Mouse (Mus musculus) embryonic facial prominence, embryonic 15.5 days (tissue): ENCODE results near the gene Tmbim6. TPM values are rescaled to one million over a fixed set of nuclear protein-coding genes. Genes with fewer than 3 reads are reported as not detected.
A peak's percentile ranks its signal among the peaks of the same experiment; 100 is the strongest.

Source experiments
- ATAC-seq: fragments of 200-750 bp; cut with Nextera tagmentation; 2 replicates; pipeline ENCODE4 v1.8.0; 2017; ENCODE audit warnings: low read depth, moderate TSS enrichment; ENCODE audit not compliant: insufficient number of reproducible peaks, low FRiP score, low TSS enrichment
- H3K27ac ChIP-seq: fragments of 300-500 bp; sonication (generic); replicated peaks from 2 replicates; pipeline ENCODE4 v1.5.1; 2015; ENCODE audit warnings: mild to moderate bottlenecking, inconsistent platforms
- H3K27me3 ChIP-seq: fragments of 300-500 bp; sonication (generic); 2 replicates; pipeline ENCODE4 v1.6.1; 2015; ENCODE audit warnings: inconsistent platforms
- H3K36me3 ChIP-seq: fragments of 300-500 bp; sonication (generic); 2 replicates; pipeline ENCODE4 v1.6.1; 2015; ENCODE audit warnings: mild to moderate bottlenecking, inconsistent platforms
- H3K4me1 ChIP-seq: fragments of 300-500 bp; sonication (generic); 2 replicates; pipeline ENCODE4 v1.6.1; 2015; ENCODE audit warnings: inconsistent platforms
- H3K4me2 ChIP-seq: fragments of 300-500 bp; sonication (generic); replicated peaks from 2 replicates; pipeline ENCODE4 v1.6.1; 2015; ENCODE audit warnings: mild to moderate bottlenecking, inconsistent platforms
- H3K4me3 ChIP-seq: fragments of 300-500 bp; sonication (generic); replicated peaks from 2 replicates; pipeline ENCODE4 v1.5.1; 2015; ENCODE audit warnings: mild to moderate bottlenecking, inconsistent platforms
- H3K9ac ChIP-seq: fragments of 300-500 bp; sonication (generic); 2 replicates; pipeline ENCODE4 v1.6.1; 2015; ENCODE audit warnings: inconsistent platforms
- H3K9me3 ChIP-seq: fragments of 300-500 bp; sonication (generic); replicated peaks from 2 replicates; pipeline ENCODE4 v1.6.1; 2016; ENCODE audit warnings: inconsistent platforms
- WGBS: fragments of 180-500 bp; shearing (Covaris S2); methylation state at CpG from one replicate; pipeline ENCODE4 v1.1.7; 2015; 5-methylcytosine and 5-hydroxymethylcytosine counted together
- polyA plus RNA-seq: library from polyadenylated mRNA; unstranded; fragments of >200 nt; fragmentation: Nextera tagmentation; extraction: Ambion mirVana; gene quantifications from 2 replicates; pipeline ENCODE4 v1.2.1, GENCODE M21; 2015

The Tmbim6 gene
- polyA plus RNA-seq = 338 and 362 TPM in 2 replicates

DNA sequence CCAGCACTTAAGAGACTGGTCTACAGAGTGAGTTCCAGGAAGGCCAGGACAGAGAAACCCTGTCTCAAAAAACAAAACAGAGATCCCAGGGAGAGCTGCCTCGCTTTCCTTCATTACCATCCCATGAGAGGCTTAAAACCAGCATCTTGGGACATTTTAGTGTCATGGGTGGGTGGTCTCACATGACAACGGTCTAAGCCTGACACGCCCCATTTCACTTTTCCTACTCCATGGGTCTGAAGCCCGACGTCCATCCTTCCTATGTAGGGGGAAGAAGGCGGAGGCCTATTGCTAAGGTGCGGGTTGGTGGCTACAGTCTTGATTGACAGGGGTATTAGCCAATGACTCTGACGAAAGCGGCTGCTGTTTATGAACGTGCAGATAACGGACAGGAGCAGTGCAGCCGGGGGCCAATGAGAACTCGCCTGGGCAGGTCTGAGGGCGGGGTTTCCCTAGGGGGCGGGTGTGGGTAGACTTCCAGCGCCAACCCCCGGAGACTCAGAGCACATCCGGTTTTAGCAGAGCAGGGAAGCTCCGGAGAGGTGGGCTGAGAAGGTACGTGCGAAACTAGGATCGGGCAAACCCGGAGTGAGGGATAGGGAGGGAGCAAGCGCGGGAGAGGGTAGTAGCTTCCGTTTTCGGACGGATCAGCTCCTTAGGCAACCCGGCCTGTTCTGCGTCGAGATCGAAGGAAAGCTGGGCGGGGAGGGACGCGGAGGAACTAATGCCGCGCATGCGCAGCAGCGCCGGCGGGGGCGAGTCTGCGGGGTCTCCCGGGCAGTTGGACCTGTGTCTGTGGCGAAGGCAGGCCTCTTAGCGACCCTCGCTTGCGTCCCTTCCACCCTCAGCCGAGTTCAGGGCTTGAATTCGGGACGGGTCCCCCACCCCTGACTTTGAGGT lies at the start of gene Tmbim6:
Gene Tmbim6, plus strand, starts transcription at position 397 of the 900 bp plus-strand sequence.
- Histone ChIP-seq H3K4me2 (peak within 1 kb of the TSS; percentile 79), H3K4me1 (peaks cover 38% of the 10 kb centered on the region), H3K9ac (peak within 1 kb of the TSS; percentile 85), H3K27me3 (no peaks in the 10 kb centered on the region), H3K9me3 (no peaks in the 10 kb centered on the region), H3K36me3 (no peaks in the 10 kb centered on the region), H3K27ac (peak within 1 kb of the TSS; percentile 97), H3K4me3 (peak within 1 kb of the TSS; percentile 90)
- WGBS = under 1% methylated on average over 47 of the region's 51 CpGs
- ATAC-seq = peak; percentile 99

DNA sequence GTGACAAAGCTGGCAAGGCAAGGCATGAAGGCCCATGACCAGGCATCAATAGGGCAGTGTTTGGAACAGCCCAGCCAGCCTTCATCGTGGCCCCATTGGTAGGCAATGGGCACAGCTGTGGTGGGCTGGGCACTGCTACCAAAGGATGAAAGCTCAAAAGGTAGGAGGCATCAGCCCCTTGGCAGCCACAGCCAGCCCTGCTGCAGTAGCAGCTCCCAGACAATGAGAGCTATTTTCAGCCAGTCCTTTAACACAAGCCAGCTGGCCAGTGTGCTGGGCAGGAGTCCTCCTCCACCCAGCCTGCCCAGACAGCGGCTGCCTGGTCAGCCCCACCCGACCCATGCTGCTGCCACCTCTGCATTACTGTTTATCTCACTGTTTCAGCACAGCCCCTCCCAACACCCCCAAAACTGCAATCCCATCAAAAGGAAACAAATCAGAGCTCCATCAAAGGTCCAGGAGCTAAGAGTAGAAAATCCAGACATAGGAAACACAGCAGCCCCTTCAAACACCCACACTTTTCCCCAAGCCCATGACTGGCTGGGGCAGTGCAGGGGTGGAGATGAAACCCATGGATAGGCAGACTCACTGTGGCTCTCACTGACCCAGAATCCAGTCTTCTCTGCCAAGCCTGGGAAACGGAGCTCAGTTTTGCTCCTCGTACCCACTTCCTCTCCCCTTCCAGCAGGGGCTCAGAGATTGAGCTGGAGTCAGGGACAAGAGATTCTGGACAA lies 49.1 kb upstream of the Tmbim6 start:
- peak; percentile 61; the same call in 1 of the 2 replicates for ATAC-seq
- H3K4me2 ChIP-seq = 0 out of 2 replicates have a peak overlapping the region, but pooled peaks have one; percentile 15

DNA sequence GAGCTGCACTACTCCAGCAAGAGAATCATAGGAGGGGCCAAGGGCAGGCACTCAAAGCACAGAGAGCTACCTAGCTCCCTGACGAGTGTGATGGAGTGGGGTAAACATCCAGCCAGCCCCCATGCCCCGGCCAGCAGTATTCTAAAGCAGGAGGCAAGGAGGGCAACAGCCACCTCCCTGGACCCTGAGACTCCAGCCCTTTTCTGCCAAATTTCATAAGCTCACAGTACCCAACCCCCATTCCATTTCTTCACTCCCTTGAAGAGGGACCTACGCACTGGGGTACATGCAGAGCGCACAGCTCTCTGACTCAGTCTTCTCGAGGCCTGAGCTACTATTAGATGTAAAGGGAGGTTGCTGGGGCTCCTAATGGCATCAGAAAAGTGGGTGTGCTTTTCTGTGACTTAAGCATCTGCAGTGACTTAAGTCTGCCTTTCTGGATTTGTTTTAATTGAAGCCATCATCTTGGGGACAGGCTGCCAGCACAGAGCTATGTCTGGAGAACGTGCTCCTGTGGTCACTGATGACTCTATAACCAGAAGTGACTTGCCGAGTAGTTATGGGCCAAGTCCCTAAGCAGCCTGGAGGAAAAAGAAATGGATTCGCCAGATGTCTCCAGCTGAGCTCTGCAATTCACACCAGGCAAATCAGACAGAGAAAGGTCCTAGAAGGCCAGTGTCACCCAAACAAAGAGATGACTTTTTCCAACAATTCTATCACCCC lies 48.4 kb upstream of the Tmbim6 start:
- Histone ChIP-seq H3K9ac (no peak overlapping the region), H3K27ac (peak overlapping the region; percentile 83), H3K4me2 (0 out of 2 replicates have a peak overlapping the region, but pooled peaks have one; percentile 15), H3K9me3 (no peaks in the 10 kb centered on the region), H3K4me3 (no peak overlapping the region), H3K27me3 (no peaks in the 10 kb centered on the region), H3K4me1 (peaks cover 65% of the 10 kb centered on the region), H3K36me3 (no peaks in the 10 kb centered on the region)
- WGBS = 34% methylated on average over 8 of the region's 8 CpGs
- ATAC-seq = peak; percentile 56

More for the DNA sequence above, 49.1 kb upstream of the Tmbim6 start:
- no peaks in the 10 kb centered on the region for H3K9me3 ChIP-seq
- no peaks in the 10 kb centered on the region for H3K36me3 ChIP-seq
- H3K4me3 ChIP-seq = no peak overlapping the region
- H3K9ac ChIP-seq = no peak overlapping the region
- H3K27me3 ChIP-seq = no peaks in the 10 kb centered on the region
- peak overlapping the region; percentile 83 for H3K27ac ChIP-seq
- WGBS = 26% methylated on average over 5 of the region's 5 CpGs
- H3K4me1 ChIP-seq = peaks cover 67% of the 10 kb centered on the region

DNA sequence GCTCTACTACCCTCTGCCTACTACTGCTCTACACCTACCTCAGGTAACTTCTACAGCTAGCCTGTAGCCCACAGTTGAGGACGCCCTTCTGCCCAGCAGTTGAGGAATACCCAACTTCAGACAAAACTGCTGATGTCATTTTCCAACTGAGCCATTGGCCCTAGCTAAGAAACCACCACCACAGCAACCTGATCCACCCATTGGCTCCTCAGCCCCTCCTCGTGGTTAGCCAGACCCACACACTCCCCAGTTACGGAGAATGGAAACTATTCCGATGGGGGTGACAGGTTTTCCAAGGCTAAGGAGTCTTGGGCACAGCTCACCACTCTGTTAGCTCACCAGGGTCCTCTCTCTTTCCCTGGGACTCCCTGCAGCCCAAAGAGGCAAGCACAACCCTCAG lies 47.7 kb upstream of the Tmbim6 start:
- peak; percentile 53; the same call in 1 of the 2 replicates for ATAC-seq
- peak overlapping the region; percentile 83 for H3K27ac ChIP-seq
- H3K4me3 ChIP-seq = no peak overlapping the region
- 48% methylated on average over 4 of the region's 4 CpGs for WGBS
- no peaks in the 10 kb centered on the region for H3K27me3 ChIP-seq
- H3K9me3 ChIP-seq = no peaks in the 10 kb centered on the region
- H3K9ac ChIP-seq = no peak overlapping the region
- H3K4me2 ChIP-seq = no peak overlapping the region
- H3K4me1 ChIP-seq = peaks cover 65% of the 10 kb centered on the region
- no peaks in the 10 kb centered on the region for H3K36me3 ChIP-seq

DNA sequence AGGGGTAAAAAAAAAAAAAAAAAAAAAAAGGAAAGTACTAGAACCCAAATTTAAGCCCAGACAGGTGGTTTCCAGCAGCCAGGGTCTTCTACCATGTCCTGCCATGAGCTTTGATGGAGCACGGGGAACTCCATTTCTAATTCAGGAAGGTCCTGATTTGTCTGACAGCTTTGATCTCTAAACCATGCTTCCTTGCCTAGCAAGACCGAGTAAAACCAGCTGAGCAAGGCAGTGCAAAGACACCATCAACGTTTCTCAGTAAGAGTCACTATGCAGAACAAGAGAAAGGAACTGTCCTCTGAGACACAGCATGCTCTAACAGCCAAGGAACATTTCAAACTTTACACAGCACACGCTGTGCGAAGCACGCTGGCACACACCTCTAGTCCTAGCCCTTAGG lies 41.1 kb upstream of the Tmbim6 start:
- Histone ChIP-seq H3K4me1 (peaks cover 29% of the 10 kb centered on the region), H3K27ac (no peak overlapping the region), H3K27me3 (no peaks in the 10 kb centered on the region), H3K9me3 (no peaks in the 10 kb centered on the region), H3K4me2 (no peak overlapping the region), H3K9ac (no peak overlapping the region), H3K36me3 (no peaks in the 10 kb centered on the region), H3K4me3 (no peak overlapping the region)
- WGBS = 65% methylated on average over 6 of the region's 6 CpGs
- no peak for ATAC-seq

DNA sequence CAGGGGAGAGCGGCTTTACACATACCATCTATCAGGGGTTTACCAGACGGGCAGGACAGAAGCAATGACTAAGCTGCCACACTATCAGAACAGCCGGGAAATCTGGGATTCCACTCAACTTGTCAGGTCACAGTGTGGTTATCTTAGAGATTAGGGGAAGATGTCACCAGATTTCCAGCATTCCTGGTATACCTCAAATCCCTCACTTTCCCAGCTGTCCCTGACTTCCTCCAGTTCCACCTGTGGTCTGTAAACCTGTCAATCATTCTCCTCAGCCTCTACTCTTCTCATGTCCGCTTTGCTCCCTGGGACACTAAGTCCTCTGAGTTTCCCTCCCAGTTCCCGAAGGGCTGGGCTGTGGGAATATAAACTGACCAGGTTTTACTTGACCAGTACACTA lies 40.4 kb upstream of the Tmbim6 start:
- H3K27ac ChIP-seq = no peak overlapping the region
- H3K9ac ChIP-seq = no peak overlapping the region
- no peaks in the 10 kb centered on the region for H3K9me3 ChIP-seq
- H3K4me2 ChIP-seq = no peak overlapping the region
- H3K4me3 ChIP-seq = no peak overlapping the region
- WGBS = 70% methylated on average over 5 of the region's 5 CpGs
- no peaks in the 10 kb centered on the region for H3K36me3 ChIP-seq
- no peak for ATAC-seq
- peaks cover 32% of the 10 kb centered on the region for H3K4me1 ChIP-seq
- H3K27me3 ChIP-seq = no peaks in the 10 kb centered on the region

DNA sequence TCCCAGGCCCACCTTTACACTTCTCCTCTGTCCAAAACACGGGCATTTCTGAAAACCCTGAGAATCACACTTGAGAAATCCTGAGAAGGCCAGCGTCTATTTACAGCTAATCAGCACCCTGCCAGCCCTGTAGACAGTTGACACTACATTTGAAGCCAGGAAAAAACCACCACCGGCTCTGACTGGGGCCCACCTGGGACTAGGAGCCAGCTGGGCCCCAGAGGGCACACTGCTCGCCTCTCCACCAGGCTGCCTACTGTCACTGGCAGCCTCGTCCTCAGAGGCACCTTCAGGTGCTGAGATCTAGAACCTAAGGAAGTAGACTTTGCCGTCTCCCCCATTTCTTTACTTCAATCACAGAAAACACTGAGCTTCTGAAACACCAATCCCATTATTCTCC lies 37.0 kb upstream of the Tmbim6 start:
- H3K36me3 ChIP-seq = no peaks in the 10 kb centered on the region
- H3K4me2 ChIP-seq = no peak overlapping the region
- ATAC-seq = no peak
- H3K27me3 ChIP-seq = no peaks in the 10 kb centered on the region
- WGBS = 57% methylated on average over 6 of the region's 6 CpGs
- no peak overlapping the region for H3K9ac ChIP-seq
- H3K4me3 ChIP-seq = no peak overlapping the region
- H3K9me3 ChIP-seq = no peaks in the 10 kb centered on the region
- no peak overlapping the region for H3K27ac ChIP-seq
- H3K4me1 ChIP-seq = peaks cover 22% of the 10 kb centered on the region

DNA sequence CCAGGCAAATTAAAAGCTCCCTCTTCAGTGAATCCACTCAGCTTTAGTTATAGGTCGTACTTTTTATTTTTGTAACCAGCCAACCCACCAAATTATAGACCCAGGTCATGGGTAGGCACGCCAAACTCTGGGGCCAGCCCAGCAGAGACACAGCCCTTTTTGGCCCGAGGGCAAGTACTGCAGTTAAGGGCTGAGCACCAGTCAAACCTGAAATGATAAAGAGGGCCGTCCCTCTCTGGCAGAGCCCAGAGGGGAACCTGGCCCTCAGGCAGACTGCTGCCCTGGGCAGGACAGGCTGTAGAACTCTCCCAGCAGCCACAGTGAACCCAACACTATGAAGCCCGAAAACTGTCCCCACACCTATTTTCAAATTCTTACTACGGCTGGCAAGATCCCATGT lies 36.2 kb upstream of the Tmbim6 start:
- Histone ChIP-seq H3K4me2 (no peak overlapping the region), H3K4me3 (no peak overlapping the region), H3K9me3 (no peaks in the 10 kb centered on the region), H3K27ac (no peak overlapping the region; the same call in 1 of the 2 replicates), H3K27me3 (no peaks in the 10 kb centered on the region), H3K36me3 (no peaks in the 10 kb centered on the region), H3K4me1 (peaks cover 22% of the 10 kb centered on the region), H3K9ac (no peak overlapping the region)
- ATAC-seq = peak; percentile 73
- 51% methylated on average over 6 of the region's 6 CpGs for WGBS

DNA sequence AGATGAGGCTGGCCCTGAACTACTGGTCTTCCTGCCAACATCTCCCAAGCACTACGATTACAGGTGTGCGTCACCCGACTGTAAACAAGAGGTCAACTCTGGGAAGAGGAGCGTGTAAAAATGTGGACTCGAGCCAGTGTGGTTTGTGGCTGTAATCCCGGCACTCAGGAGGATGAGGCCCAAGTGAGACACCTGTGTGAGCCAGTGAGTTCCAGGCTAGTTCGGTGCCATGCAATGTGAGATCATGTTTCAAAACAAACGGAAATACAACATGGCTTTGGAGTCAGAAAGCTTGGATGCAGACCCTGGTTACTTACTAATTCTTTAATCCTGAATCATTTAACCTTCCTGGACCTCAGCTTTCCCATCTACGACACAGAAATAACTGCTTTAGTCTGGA lies 33.7 kb upstream of the Tmbim6 start:
- H3K27me3 ChIP-seq = no peaks in the 10 kb centered on the region
- H3K36me3 ChIP-seq = no peaks in the 10 kb centered on the region
- H3K27ac ChIP-seq = no peak overlapping the region
- H3K4me2 ChIP-seq = no peak overlapping the region
- ATAC-seq = no peak
- no peak overlapping the region for H3K4me3 ChIP-seq
- no peak overlapping the region for H3K9ac ChIP-seq
- 61% methylated on average over 9 of the region's 9 CpGs for whole genome bisulfite sequencing
- H3K9me3 ChIP-seq = no peaks in the 10 kb centered on the region
- peaks cover 21% of the 10 kb centered on the region for H3K4me1 ChIP-seq

DNA sequence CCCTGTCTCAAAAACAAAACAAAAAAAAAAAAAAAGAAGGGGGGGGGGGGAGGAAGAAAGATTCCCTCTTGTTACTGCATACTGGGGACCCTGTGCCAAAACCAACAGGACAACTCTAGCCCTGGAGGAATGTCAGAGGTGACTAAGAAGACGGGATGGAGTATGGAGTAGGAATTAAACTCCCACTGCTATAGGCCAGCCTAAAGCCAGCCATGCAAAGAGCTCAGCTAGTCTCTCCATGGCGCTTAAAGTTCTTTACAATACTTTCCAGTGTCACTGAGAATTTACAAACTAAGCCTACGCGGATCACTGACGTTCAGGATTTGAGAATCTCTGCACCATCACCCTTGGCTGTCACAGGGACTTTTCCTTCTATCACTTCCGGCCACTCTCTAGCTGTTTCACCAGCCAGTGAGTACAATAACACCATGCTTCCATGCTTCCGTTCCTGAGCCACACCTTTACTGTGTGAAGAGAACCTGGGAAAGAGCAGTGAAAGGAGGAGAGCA lies 28.6 kb upstream of the Tmbim6 start:
- H3K9ac ChIP-seq = no peak overlapping the region
- H3K4me3 ChIP-seq = no peak overlapping the region
- H3K4me2 ChIP-seq = no peak overlapping the region
- no peaks in the 10 kb centered on the region for H3K9me3 ChIP-seq
- ATAC-seq = no peak
- H3K27ac ChIP-seq = no peak overlapping the region
- WGBS = 64% methylated on average over 7 of the region's 7 CpGs
- H3K36me3 ChIP-seq = no peaks in the 10 kb centered on the region
- H3K4me1 ChIP-seq = peaks cover 26% of the 10 kb centered on the region
- H3K27me3 ChIP-seq = no peaks in the 10 kb centered on the region

DNA sequence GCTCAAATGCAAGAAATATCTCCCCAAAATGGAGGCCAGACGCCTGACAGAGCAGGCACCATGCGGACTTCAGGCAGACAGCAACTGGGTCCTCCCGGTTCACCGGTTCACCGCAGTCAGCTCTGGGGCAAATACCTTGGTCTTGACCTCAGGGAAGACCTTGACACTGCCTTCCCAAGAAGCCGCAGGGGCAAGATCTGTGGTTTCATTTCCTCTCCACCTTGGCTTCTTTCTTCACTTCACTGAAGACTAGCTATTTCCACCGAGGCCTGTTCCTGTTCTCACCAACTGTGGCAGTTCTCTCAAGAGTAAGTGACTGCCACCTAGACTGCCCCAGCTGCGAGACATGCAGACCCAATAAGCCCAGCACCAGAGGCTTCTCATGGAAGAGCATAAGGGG lies 27.8 kb upstream of the Tmbim6 start:
- no peaks in the 10 kb centered on the region for H3K27me3 ChIP-seq
- H3K4me3 ChIP-seq = no peak overlapping the region
- no peaks in the 10 kb centered on the region for H3K9me3 ChIP-seq
- no peak overlapping the region for H3K27ac ChIP-seq
- peaks cover 31% of the 10 kb centered on the region for H3K4me1 ChIP-seq
- H3K36me3 ChIP-seq = no peaks in the 10 kb centered on the region
- no peak overlapping the region for H3K9ac ChIP-seq
- ATAC-seq = no peak
- no peak overlapping the region for H3K4me2 ChIP-seq
- WGBS = 49% methylated on average over 8 of the region's 8 CpGs
